Mouse (Mus musculus) layer of hippocampus, postnatal 25 days (tissue): ENCODE measurements around the gene Grik4. TPM values are rescaled to one million over a fixed set of nuclear protein-coding genes. Genes with fewer than 3 reads are reported as not detected.
A peak's percentile ranks its signal among the peaks of the same experiment; 100 is the strongest.

Experiments
- DNase-seq, 2 experiments: peaks; one replicate each; pipeline ENCODE4 v3.0.0; 2022; ENCODE audit warnings: mixed read lengths in 2 of 2, low spot score in 1 of 2; ENCODE audit errors: extremely low spot score in 1 of 2
- total RNA-seq, 2 experiments: library from RNA; stranded (reverse); gene quantifications; 2 replicates each; pipeline ENCODE4 v1.2.3; 2021

Gene Grik4
- total RNA-seq, 2 experiments from 2014 or later = 57.0 to 60.9 TPM

- DNase-seq = no peak
Observed at GRCm38 (mm10) chr9:42861711-42862110, 82.6 kb downstream of the Grik4 start.

DNA sequence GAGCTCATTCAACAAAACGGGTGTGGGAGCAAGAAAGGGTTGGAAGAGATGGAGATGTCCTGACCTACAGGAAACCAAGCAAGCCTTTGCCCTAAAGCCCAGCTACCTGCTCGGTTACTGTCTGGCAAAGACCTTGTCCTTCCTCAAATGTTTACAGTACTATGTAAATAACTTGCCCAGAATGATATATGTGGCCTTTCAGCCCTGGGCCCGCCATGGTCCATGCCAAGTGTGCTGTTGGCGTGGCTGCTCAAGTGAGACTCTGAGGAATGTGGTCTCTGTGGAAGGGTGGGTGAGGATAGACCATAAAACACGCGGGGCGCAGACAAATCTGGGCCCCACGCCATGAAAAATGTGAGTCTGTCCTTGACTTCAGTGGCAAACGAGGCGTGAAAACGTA, 83.1 kb downstream of the Grik4 start:
- DNase-seq = no peak

- DNase-seq = no peak
Observed at GRCm38 (mm10) chr9:42859959-42860794, 84.1 kb downstream of the Grik4 start.

DNA sequence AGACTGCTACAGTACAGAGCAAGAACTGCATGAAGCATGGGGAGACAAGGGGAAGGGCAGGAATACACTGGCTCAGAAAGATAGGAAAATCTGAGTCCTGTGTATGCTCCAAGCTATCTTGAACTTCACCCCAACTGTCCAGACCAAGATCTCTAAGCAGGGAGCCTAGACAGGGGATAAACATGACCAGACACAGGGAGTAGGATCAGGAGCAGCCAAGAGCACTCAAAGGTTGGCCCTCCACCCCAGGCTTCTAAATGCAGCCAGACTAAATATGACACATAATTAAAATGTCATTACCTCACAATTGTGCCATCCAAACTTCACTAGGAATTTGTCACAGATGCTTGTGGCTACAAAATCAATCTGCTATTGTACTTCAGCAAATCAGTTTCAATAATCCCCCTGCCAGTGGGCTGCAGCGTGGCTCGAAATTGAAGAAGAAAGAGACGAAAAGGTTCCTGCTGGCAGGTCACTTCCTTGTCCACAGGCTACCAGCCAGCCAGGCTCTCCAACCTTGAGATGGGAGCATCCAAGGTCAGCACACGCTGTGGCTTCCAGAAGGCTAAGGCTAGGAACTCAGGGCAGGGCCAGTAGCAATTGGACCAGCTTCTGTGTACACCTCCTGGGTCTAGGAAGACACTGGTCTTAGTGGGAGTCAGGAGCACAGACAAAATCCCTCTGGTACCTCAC, 85.1 kb downstream of the Grik4 start:
- no peak for DNase-seq

- no peak for DNase-seq
Observed at GRCm38 (mm10) chr9:42858576-42858975, 85.7 kb downstream of the Grik4 start.

DNA sequence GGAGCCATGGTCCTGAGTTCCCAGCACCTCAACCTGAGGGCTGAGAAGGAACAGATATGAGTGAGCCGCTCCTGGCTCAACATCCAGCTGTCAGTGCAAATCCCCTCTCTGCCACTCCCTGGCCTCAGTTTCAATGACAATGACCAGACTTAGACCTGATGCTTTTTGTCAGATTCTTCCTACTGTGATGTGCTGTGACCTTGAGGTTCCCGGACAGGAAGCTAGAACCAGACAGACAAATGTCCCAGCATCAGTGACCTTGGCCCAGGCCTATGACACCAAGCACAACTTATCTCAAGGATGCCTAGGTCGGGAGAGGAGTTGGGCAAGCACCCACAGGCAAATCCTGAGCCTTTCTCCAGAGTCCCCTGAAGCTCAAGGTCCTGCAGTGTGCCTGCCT, 86.5 kb downstream of the Grik4 start:
- DNase-seq = no peak

- no peak for DNase-seq
Observed at GRCm38 (mm10) chr9:42853077-42853476, 91.2 kb downstream of the Grik4 start.

- DNase-seq = no peak
Observed at GRCm38 (mm10) chr9:42850063-42850462, 94.2 kb downstream of the Grik4 start.

GRCm38 (mm10) chr9:42848061-42848460, 96.2 kb downstream of the Grik4 start:
- DNase-seq = no peak

- DNase-seq = peak in 1 of 2 experiments; percentile 20
Observed at GRCm38 (mm10) chr9:42846676-42847425, 97.4 kb downstream of the Grik4 start.

DNA sequence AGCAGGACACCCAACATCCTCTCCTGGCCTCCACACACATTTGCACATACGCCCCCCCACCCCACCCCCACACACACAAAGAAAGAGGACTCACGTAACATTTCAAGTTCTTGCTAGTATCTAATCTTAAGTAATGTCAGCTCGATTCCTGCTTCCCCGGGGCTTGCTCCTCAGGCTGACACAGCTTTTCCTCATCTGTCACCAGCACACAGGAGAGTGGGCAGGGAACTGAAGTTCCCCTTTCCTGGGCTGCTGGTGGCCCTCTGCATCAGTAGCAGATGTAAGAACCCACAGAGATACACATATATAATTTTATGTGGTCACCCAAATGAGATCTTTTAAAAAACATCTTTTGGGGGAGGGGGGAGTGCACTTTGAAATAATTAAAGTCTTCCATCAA, 98.2 kb downstream of the Grik4 start:
- DNase-seq = no peak

DNA sequence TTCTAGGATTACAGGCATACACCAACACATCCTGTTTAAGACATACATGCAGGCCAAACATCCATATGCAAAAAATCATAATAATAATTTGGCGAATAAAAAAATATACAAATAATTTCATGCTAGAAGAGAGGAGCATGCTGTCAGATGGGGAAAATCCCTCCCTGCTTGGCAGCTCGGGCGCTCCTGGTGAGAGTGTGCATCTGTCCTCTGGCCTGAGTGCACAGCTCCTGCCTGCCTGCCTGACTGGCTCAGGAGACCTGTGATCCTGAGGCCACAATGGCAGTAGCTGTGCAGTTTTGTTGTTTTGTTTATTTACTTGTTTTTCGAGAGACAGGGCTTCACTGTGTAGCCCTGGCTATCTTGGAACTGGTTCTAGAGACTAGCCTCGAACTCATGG, 100.0 kb downstream of the Grik4 start:
- no peak for DNase-seq

GRCm38 (mm10) chr9:42838299-42838698, 106.0 kb downstream of the Grik4 start:
- DNase-seq = no peak

- no peak for DNase-seq
Observed at GRCm38 (mm10) chr9:42837498-42837897, 106.8 kb downstream of the Grik4 start.

DNA sequence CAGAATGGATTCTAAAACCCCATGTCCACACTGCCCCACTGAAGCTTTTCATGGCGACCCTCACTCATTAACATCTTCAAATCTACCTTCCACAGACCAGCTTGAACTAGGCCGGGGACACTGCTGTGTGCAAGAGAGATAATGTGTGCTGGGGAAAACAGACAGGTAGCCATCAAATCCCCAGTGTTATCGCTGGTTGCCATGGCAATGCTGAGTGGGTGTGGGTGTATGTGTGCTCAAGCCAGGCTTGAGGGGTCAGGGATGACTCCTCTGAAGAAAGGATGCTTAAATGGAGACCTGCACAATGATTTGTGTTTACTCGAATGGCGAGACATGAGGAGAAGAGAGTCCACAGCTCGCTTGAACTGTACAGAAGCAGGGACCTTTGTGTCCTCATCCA, 112.7 kb downstream of the Grik4 start:
- DNase-seq = no peak

DNA sequence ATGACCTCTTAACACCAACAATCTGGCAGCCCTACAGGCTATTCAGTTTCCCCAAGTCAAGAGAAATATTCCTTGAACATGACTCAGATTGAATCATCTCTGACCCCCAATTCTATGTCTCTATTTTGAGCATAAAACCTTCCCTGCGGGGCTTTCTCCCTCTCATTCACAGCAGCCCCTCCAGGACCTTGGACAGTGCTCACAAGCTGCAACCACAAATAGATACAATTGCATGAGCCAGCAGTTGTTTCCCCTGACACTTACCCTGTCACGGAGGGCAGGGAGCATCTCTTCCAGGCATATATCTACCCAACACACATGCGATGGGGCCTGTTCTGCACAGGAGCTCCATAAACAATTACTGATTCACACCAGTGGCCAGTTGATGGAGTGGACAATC, 125.0 kb downstream of the Grik4 start:
- DNase-seq = no peak

DNA sequence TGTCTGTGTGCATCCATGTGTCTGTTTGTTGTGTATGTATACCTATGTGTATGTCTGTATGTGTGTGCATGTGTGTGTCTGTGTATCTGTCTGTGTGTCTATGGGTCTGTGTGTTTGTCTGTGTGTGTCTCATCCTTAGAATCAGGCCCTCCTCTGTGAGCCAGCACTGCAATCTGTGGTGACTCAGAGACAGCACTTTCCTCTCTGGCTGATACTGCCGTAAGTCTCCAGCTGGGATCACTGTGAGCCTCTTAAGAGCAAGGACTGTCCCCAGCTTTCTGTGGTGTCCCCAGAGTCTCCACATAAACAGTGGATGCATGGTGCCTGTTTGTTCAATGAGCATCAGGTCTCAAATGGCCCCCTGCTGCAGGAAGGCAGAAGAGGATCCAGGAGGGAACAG, 127.5 kb downstream of the Grik4 start:
- DNase-seq = no peak

- no peak for DNase-seq
Observed at GRCm38 (mm10) chr9:42809146-42809545, 135.1 kb downstream of the Grik4 start.

GRCm38 (mm10) chr9:42808394-42808793, 135.9 kb downstream of the Grik4 start:
- no peak for DNase-seq

DNA sequence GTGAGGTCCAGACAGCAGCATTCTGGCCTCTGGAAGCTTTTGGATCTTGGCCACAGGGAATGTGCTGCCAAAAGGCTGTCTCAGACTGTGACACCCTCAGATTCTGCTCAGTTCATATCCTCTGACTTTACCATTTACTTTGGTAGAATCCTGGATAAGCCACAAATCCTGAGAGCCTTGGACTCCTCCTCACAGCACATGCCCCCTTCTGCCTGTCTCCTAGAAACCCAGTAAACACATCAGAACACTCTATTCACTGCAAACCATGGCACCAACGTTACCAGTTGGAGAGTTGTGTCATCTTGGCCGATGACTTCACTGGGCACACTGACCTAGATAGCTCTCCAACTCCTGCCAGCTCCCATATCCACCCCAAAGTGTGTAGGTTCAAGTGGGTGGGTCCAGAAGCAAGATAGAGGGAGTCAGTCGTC, 141.2 kb downstream of the Grik4 start:
- DNase-seq = no peak

- no peak for DNase-seq
Observed at GRCm38 (mm10) chr9:42801929-42802328, 142.4 kb downstream of the Grik4 start.
